Mouse (Mus musculus) CH12.LX (cell line): ENCODE measurements around the gene Rbfox1.

Source experiments
- CTCF ChIP-seq, 2 experiments: IDR thresholded peaks in 1 of 2; conservative IDR thresholded peaks in 1 of 2; 2 replicates each; pipeline ENCODE4 v1.5.1; 2011 to 2012; ENCODE audit warnings: low read depth in 2 of 2, low read length in 2 of 2, improper control_type of control experiment in 1 of 2, inconsistent platforms in 1 of 2, mild to moderate bottlenecking in 1 of 2, moderate library complexity in 1 of 2
- EP300 ChIP-seq: IDR thresholded peaks from 2 replicates; pipeline ENCODE4 v1.6.1; 2011; ENCODE audit warnings: low read length, improper control_type of control experiment
- HCFC1 ChIP-seq: IDR thresholded peaks from 2 replicates; pipeline ENCODE4 v1.6.1; 2012; ENCODE audit warnings: low read depth, mild to moderate bottlenecking, inconsistent platforms, low read length, improper control_type of control experiment
- MAFK ChIP-seq: IDR thresholded peaks from 2 replicates; pipeline ENCODE4 v1.6.1; 2011; ENCODE audit warnings: low read length, improper control_type of control experiment; ENCODE audit not compliant: insufficient replicate concordance
- NRF1 ChIP-seq: IDR thresholded peaks from 2 replicates; pipeline ENCODE4 v1.6.1; 2014; ENCODE audit warnings: low read depth, mild to moderate bottlenecking, inconsistent platforms, low read length, improper control_type of control experiment, moderate library complexity
- POLR2A ChIP-seq: IDR thresholded peaks from 2 replicates; pipeline ENCODE4 v1.6.1; 2011; ENCODE audit warnings: low read depth, mild to moderate bottlenecking, improper control_type of control experiment, low read length
- USF1 ChIP-seq: IDR thresholded peaks from 2 replicates; pipeline ENCODE4 v1.6.1; 2014; ENCODE audit warnings: low read depth, mild to moderate bottlenecking, inconsistent platforms, low read length, improper control_type of control experiment

DNA sequence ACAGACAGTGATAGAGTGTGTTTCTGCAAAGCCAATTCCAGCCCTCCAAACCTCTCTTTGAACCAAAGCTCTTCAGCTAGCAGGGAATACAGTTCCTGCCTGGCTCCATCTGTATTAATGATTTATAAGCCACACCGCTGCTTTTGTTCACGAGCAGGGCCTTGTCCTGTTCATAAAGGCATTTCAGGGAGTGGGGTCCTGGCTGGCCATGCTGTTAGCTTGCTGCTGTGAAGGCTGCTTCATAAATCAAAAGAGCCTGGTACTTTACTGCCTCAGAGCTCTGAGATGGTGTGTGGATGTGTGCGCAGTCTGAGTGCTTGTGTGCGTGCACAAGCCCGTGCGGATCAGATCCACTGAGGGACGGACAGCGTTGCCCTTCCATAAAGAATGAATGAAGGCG lies 1165.8 kb downstream of the Rbfox1 start:
- TF ChIP-seq CTCF (conservative IDR thresholded peaks at IDR 0.05 in 1 of 2, IDR thresholded peaks at IDR 0.05 in 1 of 2; ENCODE audit: low read depth in 2 of 2, low read length in 2 of 2) (no peak), NRF1 (no peak), POLR2A (no peak), EP300 (no peak), HCFC1 (no peak), USF1 (no peak), MAFK (no peak)
